Mouse (Mus musculus) olfactory bulb, adult 2 months (tissue): ENCODE measurements at regions not wholly inside any gene's neighbourhood (a gene's known extent, or its start where the extent isn't known, plus 50 kb on each side); places are given as distances from the start of the nearest gene placed in this dataset.

Source experiments
- H3K27ac ChIP-seq: fragments of 200-500 bp; 2 replicates; pipeline ENCODE4 v1.5.1; 2012; ENCODE audit warnings: low read depth, low read length; ENCODE audit not compliant: insufficient read depth
- H3K4me1 ChIP-seq: fragments of 200-500 bp; 2 replicates; pipeline ENCODE4 v1.6.1; 2012; ENCODE audit warnings: low read length; ENCODE audit not compliant: control insufficient read depth, insufficient read depth
- H3K4me3 ChIP-seq: fragments of 200-500 bp; 2 replicates; pipeline ENCODE4 v1.5.1; 2012; ENCODE audit warnings: mild to moderate bottlenecking, low read depth, low read length, moderate library complexity; ENCODE audit not compliant: insufficient read depth
- CTCF ChIP-seq: fragments of 200-500 bp; IDR thresholded peaks from 2 replicates; pipeline ENCODE4 v1.5.1; 2012; ENCODE audit warnings: low read depth, mild to moderate bottlenecking, low read length, moderate library complexity; ENCODE audit not compliant: insufficient read depth
- POLR2A ChIP-seq: fragments of 200-500 bp; IDR thresholded peaks from 2 replicates; pipeline ENCODE4 v1.6.1; 2012; ENCODE audit warnings: mild to moderate bottlenecking, low read depth, low read length, moderate library complexity; ENCODE audit not compliant: insufficient read depth
- WGBS: fragments of 180-500 bp; shearing (Covaris S2); methylation state at CpG from one replicate; pipeline ENCODE4 v1.1.7; 2018; 5-methylcytosine and 5-hydroxymethylcytosine counted together

DNA sequence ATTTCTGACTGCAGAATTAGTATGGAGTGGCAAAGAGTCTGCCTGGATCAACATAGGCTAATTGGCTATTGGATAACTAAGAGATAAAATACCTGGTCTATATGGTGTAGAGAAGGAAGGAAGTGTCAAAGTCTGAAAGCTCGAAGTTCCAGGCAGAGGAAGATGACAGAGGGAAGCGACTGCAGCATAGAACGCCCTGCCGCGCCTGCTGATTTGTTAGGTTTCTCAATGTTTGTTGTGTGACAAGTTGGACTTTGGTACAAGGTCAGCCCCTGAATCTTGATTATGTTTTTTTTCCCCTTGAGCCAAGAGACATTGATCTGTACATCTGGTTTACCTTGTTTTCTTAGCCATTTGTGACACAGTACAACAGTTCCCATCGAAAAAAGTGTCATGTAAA is 517.6 kb downstream of the Tshz3 start:
- no peak overlapping the region for H3K4me3 ChIP-seq
- no peak overlapping the region for H3K27ac ChIP-seq
- H3K4me1 ChIP-seq = no peaks in the 10 kb centered on the region
- 94% methylated on average over 6 of the region's 6 CpGs for whole genome bisulfite sequencing
- TF ChIP-seq POLR2A (no peak), CTCF (no peak)

- no peak overlapping the region for H3K4me3 ChIP-seq
- no peak overlapping the region for H3K27ac ChIP-seq
- WGBS = 95% methylated on average over 5 of the region's 5 CpGs
- TF ChIP-seq POLR2A (no peak), CTCF (no peak)
- no peaks in the 10 kb centered on the region for H3K4me1 ChIP-seq
These were observed 522.6 kb downstream of the Tshz3 start for GRCm38 (mm10) chr7:37220476-37220875.

- TF ChIP-seq CTCF = no peak
- TF ChIP-seq POLR2A = no peak
- Histone ChIP-seq H3K4me3 (no peak overlapping the region), H3K4me1 (no peaks in the 10 kb centered on the region), H3K27ac (no peak overlapping the region)
- WGBS = 71% methylated on average over 3 of the region's 3 CpGs
These were observed 528.5 kb downstream of the Tshz3 start for GRCm38 (mm10) chr7:37226423-37226822.

DNA sequence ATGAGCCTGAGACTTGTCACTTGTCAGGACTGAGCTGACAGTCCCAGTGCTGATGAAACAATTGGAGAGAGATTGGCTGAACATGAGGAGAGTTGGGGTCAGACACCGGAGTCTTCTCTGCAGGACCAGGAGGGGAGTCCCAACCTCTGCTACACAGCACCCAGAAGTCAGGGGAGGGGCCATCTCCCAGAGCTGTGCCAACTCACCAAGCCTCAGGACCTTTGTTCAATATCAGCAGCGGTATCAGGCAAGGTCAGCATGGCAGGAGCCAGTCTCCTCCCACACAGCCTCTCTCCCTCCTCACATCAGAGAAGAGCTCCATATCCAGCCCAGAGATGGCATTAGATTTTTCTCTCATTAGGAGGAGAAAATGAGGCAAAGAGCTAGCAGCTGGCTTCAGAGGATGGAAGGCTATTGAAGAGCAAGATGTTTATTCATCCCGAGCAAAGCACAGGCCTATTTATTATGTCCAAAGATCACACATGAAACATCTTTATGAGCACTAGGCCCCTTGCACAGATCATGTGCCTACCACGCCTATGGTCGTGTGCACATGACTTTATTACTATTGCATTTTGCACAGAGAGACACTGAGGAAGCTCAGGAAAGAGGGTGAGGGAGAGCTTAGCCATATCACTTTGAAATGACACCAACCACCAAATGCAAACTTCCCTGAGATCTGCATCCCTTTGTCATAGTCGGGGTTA is 532.9 kb downstream of the Tshz3 start:
- H3K4me1 ChIP-seq = no peaks in the 10 kb centered on the region
- TF ChIP-seq POLR2A (no peak), CTCF (no peak)
- no peak overlapping the region for H3K27ac ChIP-seq
- H3K4me3 ChIP-seq = no peak overlapping the region
- WGBS = 86% methylated on average over 6 of the region's 6 CpGs

DNA sequence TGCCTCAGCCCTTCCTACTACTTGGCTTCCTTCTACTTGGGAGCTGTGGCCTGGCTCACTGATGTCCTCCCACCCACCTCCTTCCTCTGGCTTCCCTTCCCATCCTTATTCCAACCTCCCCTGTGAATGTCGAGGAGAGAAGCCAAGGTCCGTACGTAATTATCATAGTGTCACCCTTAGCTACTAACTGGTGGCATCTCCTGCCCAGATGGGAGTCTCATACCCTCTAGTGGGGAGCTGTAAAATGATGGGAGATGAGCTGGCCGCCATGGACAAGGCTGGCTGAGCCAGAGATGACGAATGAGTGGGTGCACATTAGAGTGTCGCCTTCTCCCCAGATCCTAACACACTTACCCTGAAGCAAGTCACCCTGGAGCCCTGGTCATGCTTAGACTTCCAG is 532.6 kb downstream of the Zfp536 start:
- Histone ChIP-seq H3K27ac (no peak overlapping the region), H3K4me1 (no peaks in the 10 kb centered on the region), H3K4me3 (no peak overlapping the region)
- 59% methylated on average over 6 of the region's 6 CpGs for WGBS
- no peak for TF ChIP-seq POLR2A
- TF ChIP-seq CTCF = no peak

DNA sequence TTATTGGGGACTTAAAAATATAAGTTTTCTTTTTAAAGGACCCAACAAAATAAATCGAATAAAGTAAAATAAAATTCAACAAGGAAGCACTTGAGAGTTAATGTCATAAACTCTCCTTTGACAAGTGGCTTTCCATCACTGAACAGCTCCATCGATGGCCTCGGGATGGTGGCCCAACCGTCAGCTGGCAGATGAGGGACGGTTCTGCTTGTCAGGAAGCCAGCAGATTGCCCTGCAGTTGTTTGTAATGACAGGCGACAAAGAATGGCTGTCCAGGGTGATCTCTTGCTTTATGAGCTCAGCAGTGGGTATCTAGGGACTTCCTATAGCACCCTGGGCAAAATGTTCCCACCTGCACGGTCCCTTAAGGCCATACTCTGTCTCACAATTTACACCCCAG is 531.7 kb downstream of the Zfp536 start:
- H3K4me3 ChIP-seq = no peak overlapping the region
- no peak overlapping the region for H3K27ac ChIP-seq
- H3K4me1 ChIP-seq = no peaks in the 10 kb centered on the region
- no peak for TF ChIP-seq POLR2A
- no peak for TF ChIP-seq CTCF
- 75% methylated on average over 7 of the region's 7 CpGs for WGBS

DNA sequence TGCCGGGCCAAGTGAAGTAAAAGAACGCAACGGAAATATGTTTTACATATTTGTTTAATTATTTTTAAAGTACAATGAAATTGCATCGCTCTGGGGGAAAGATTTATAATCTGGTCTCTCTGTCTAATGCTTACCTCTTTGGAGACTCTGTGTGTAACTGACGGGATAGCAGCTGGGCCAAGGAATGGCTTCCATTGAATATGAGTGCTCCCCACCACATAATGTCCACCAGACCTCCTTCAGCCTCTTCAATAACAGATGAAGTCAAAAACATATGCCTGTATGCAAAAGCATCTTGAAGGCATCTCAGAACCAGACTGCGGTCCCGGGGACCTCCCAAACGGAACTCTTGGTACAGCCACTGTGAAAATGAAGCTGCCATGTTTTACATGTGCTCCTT is 531.0 kb downstream of the Zfp536 start:
- 94% methylated on average over 8 of the region's 8 CpGs for WGBS
- no peak overlapping the region for H3K27ac ChIP-seq
- no peak for TF ChIP-seq CTCF
- TF ChIP-seq POLR2A = no peak
- no peaks in the 10 kb centered on the region for H3K4me1 ChIP-seq
- H3K4me3 ChIP-seq = no peak overlapping the region

GRCm38 (mm10) chr7:37246156-37246555 is 527.3 kb downstream of the Zfp536 start:
- no peak for TF ChIP-seq POLR2A
- no peak for TF ChIP-seq CTCF
- no peaks in the 10 kb centered on the region for H3K4me1 ChIP-seq
- no peak overlapping the region for H3K4me3 ChIP-seq
- 87% methylated on average over 4 of the region's 4 CpGs for WGBS
- H3K27ac ChIP-seq = no peak overlapping the region

DNA sequence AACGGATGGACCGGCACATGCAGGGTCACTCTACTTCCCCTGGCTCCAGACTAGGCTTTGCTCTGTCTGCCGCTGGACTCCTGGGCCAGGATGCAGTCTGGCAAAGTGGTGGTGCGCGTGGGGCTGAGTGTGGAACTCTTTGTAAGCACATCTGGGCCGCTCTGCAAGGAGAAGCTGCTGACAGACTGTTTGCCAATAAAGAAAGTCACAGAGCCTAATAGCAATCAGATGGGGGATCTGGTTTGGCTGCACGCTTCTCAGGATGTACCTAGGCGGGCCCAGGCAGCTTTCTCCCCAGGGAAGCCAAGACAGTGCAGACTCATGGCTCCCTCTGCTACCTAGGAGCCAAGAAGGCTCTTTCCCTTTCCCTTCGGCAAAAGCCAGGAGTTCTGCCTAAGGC is 519.0 kb downstream of the Zfp536 start:
- TF ChIP-seq CTCF (no peak), POLR2A (no peak)
- Histone ChIP-seq H3K27ac (no peak overlapping the region), H3K4me3 (no peak overlapping the region), H3K4me1 (no peaks in the 10 kb centered on the region)
- WGBS = 78% methylated on average over 9 of the region's 9 CpGs

GRCm38 (mm10) chr7:37255840-37256239 is 517.6 kb downstream of the Zfp536 start:
- no peak overlapping the region for H3K27ac ChIP-seq
- TF ChIP-seq POLR2A (no peak), CTCF (no peak)
- H3K4me3 ChIP-seq = no peak overlapping the region
- H3K4me1 ChIP-seq = no peaks in the 10 kb centered on the region
- WGBS = 66% methylated on average over 3 of the region's 3 CpGs
